Mouse (Mus musculus): ENCODE measurements at regions not wholly inside any gene's neighbourhood (a gene's known extent, or its start where the extent isn't known, plus 50 kb on each side); places are given as distances from the start of the nearest gene placed in this dataset.

GRCm38 (mm10) chr9:79111326-79111725 is 496.0 kb downstream of the Cd109 start:
- H3K4me3 ChIP-seq (ENCODE audit: low read depth, low read length): no peak overlapping the region
- H3K4me1 ChIP-seq (ENCODE audit: insufficient read depth, low read depth, low read length): no peaks in the 10 kb centered on the region
- no peaks in the 10 kb centered on the region for H3K9me3 ChIP-seq (ENCODE audit: low read length)
- H3K36me3 ChIP-seq (ENCODE audit: insufficient read depth, low read length): no peaks in the 10 kb centered on the region
- H3K27ac ChIP-seq (ENCODE audit: low read length): no peak overlapping the region
- H3K4me2 ChIP-seq (replicated peaks; ENCODE audit: low read depth, low read length): no peak overlapping the region
- DNase-seq (ENCODE audit: low spot score) (no peak), ATAC-seq (no peak)
- WGBS: 32% methylated on average over 2 of the region's 2 CpGs
- H3K27me3 ChIP-seq (replicated peaks; ENCODE audit: insufficient read depth, low read length): no peaks in the 10 kb centered on the region
- H3K9ac ChIP-seq (replicated peaks; ENCODE audit: low read depth): no peak overlapping the region
- TF ChIP-seq EP300 (IDR thresholded peaks at IDR 0.05) (no peak), CTCF (IDR thresholded peaks at IDR 0.05) (no peak)

- H3K4me3 ChIP-seq (ENCODE audit: low read depth, low read length): no peak overlapping the region
- H3K27ac ChIP-seq (ENCODE audit: low read length): no peak overlapping the region
- H3K9ac ChIP-seq (replicated peaks; ENCODE audit: low read depth): no peak overlapping the region
- no peaks in the 10 kb centered on the region for H3K4me1 ChIP-seq (ENCODE audit: insufficient read depth, low read depth, low read length)
- TF ChIP-seq CTCF (IDR thresholded peaks at IDR 0.05) (no peak), EP300 (IDR thresholded peaks at IDR 0.05) (no peak)
- DNase-seq (ENCODE audit: low spot score): no peak
- 55% methylated on average over 1 of the region's 1 CpGs for WGBS
- no peaks in the 10 kb centered on the region for H3K27me3 ChIP-seq (replicated peaks; ENCODE audit: insufficient read depth, low read length)
- no peak for ATAC-seq
- H3K4me2 ChIP-seq (replicated peaks; ENCODE audit: low read depth, low read length): no peak overlapping the region
- H3K36me3 ChIP-seq (ENCODE audit: insufficient read depth, low read length): no peaks in the 10 kb centered on the region
- H3K9me3 ChIP-seq (ENCODE audit: low read length): no peaks in the 10 kb centered on the region
These were observed 525.6 kb downstream of the Cd109 start for GRCm38 (mm10) chr9:79140970-79141369.

GRCm38 (mm10) chr9:79146004-79146403 is 530.7 kb downstream of the Cd109 start:
- 72% methylated on average over 3 of the region's 3 CpGs for WGBS
- no peaks in the 10 kb centered on the region for H3K36me3 ChIP-seq (ENCODE audit: insufficient read depth, low read length)
- H3K27me3 ChIP-seq (replicated peaks; ENCODE audit: insufficient read depth, low read length): no peaks in the 10 kb centered on the region
- TF ChIP-seq EP300 (IDR thresholded peaks at IDR 0.05) (no peak), CTCF (IDR thresholded peaks at IDR 0.05) (no peak)
- no peaks in the 10 kb centered on the region for H3K9me3 ChIP-seq (ENCODE audit: low read length)
- no peak overlapping the region for H3K27ac ChIP-seq (ENCODE audit: low read length)
- DNase-seq (ENCODE audit: low spot score) (no peak), ATAC-seq (no peak)
- H3K9ac ChIP-seq (replicated peaks; ENCODE audit: low read depth): no peak overlapping the region
- H3K4me2 ChIP-seq (replicated peaks; ENCODE audit: low read depth, low read length): no peak overlapping the region
- H3K4me1 ChIP-seq (ENCODE audit: insufficient read depth, low read depth, low read length): no peaks in the 10 kb centered on the region
- H3K4me3 ChIP-seq (ENCODE audit: low read depth, low read length): no peak overlapping the region

GRCm38 (mm10) chr9:79165596-79165995 is 550.2 kb downstream of the Cd109 start:
- no peak overlapping the region for H3K9ac ChIP-seq (replicated peaks; ENCODE audit: low read depth)
- no peak for DNase-seq (ENCODE audit: low spot score)
- H3K9me3 ChIP-seq (ENCODE audit: low read length): no peaks in the 10 kb centered on the region
- H3K4me1 ChIP-seq (ENCODE audit: insufficient read depth, low read depth, low read length): no peaks in the 10 kb centered on the region
- WGBS: 44% methylated on average over 2 of the region's 2 CpGs
- H3K4me3 ChIP-seq (ENCODE audit: low read depth, low read length): no peak overlapping the region
- ATAC-seq: no peak
- H3K4me2 ChIP-seq (replicated peaks; ENCODE audit: low read depth, low read length): no peak overlapping the region
- no peaks in the 10 kb centered on the region for H3K27me3 ChIP-seq (replicated peaks; ENCODE audit: insufficient read depth, low read length)
- H3K27ac ChIP-seq (ENCODE audit: low read length): no peak overlapping the region
- TF ChIP-seq EP300 (IDR thresholded peaks at IDR 0.05) (no peak), CTCF (IDR thresholded peaks at IDR 0.05) (no peak)
- H3K36me3 ChIP-seq (ENCODE audit: insufficient read depth, low read length): no peaks in the 10 kb centered on the region

- ATAC-seq (no peak), DNase-seq (ENCODE audit: low spot score) (no peak)
- Histone ChIP-seq H3K4me3 (ENCODE audit: low read depth, low read length) (no peak overlapping the region), H3K4me1 (ENCODE audit: insufficient read depth, low read depth, low read length) (no peaks in the 10 kb centered on the region), H3K4me2 (replicated peaks; ENCODE audit: low read depth, low read length) (no peak overlapping the region), H3K27me3 (replicated peaks; ENCODE audit: insufficient read depth, low read length) (no peaks in the 10 kb centered on the region), H3K9ac (replicated peaks; ENCODE audit: low read depth) (no peak overlapping the region), H3K27ac (ENCODE audit: low read length) (no peak overlapping the region), H3K36me3 (ENCODE audit: insufficient read depth, low read length) (no peaks in the 10 kb centered on the region), H3K9me3 (ENCODE audit: low read length) (no peaks in the 10 kb centered on the region)
- no peak for TF ChIP-seq CTCF (IDR thresholded peaks at IDR 0.05)
- TF ChIP-seq EP300 (IDR thresholded peaks at IDR 0.05): no peak
These were observed 545.6 kb downstream of the Col12a1 start for GRCm38 (mm10) chr9:79173036-79173435.

- Histone ChIP-seq H3K9me3 (ENCODE audit: low read length) (no peaks in the 10 kb centered on the region), H3K27ac (ENCODE audit: low read length) (no peak overlapping the region), H3K4me3 (ENCODE audit: low read depth, low read length) (no peak overlapping the region), H3K4me1 (ENCODE audit: insufficient read depth, low read depth, low read length) (no peaks in the 10 kb centered on the region), H3K27me3 (replicated peaks; ENCODE audit: insufficient read depth, low read length) (no peaks in the 10 kb centered on the region), H3K4me2 (replicated peaks; ENCODE audit: low read depth, low read length) (no peak overlapping the region), H3K36me3 (ENCODE audit: insufficient read depth, low read length) (no peaks in the 10 kb centered on the region), H3K9ac (replicated peaks; ENCODE audit: low read depth) (no peak overlapping the region)
- TF ChIP-seq EP300 (IDR thresholded peaks at IDR 0.05) (no peak), CTCF (IDR thresholded peaks at IDR 0.05) (no peak)
- WGBS: 54% methylated on average over 2 of the region's 2 CpGs
- DNase-seq (ENCODE audit: low spot score) (no peak), ATAC-seq (no peak)
These were observed 538.7 kb downstream of the Col12a1 start for GRCm38 (mm10) chr9:79179954-79180353.

- Histone ChIP-seq H3K27me3 (replicated peaks; ENCODE audit: insufficient read depth, low read length) (no peaks in the 10 kb centered on the region), H3K4me3 (ENCODE audit: low read depth, low read length) (no peak overlapping the region), H3K4me2 (replicated peaks; ENCODE audit: low read depth, low read length) (no peak overlapping the region), H3K9me3 (ENCODE audit: low read length) (no peaks in the 10 kb centered on the region), H3K4me1 (ENCODE audit: insufficient read depth, low read depth, low read length) (no peaks in the 10 kb centered on the region), H3K36me3 (ENCODE audit: insufficient read depth, low read length) (no peaks in the 10 kb centered on the region), H3K9ac (replicated peaks; ENCODE audit: low read depth) (no peak overlapping the region), H3K27ac (ENCODE audit: low read length) (no peak overlapping the region)
- TF ChIP-seq EP300 (IDR thresholded peaks at IDR 0.05) (no peak), CTCF (IDR thresholded peaks at IDR 0.05) (no peak)
- no peak for ATAC-seq
- WGBS: 84% methylated on average over 2 of the region's 2 CpGs
- DNase-seq (ENCODE audit: low spot score): no peak
These were observed 523.2 kb downstream of the Col12a1 start for GRCm38 (mm10) chr9:79195420-79195819.
